Mouse (Mus musculus): ENCODE data around the gene Ubb. TPM values are rescaled to one million over a fixed set of nuclear protein-coding genes. Genes with fewer than 3 reads are reported as not detected.

Gene Ubb
- polyA plus RNA-seq, 1 experiment from 2014 or later, result 3,558 TPM

DNA sequence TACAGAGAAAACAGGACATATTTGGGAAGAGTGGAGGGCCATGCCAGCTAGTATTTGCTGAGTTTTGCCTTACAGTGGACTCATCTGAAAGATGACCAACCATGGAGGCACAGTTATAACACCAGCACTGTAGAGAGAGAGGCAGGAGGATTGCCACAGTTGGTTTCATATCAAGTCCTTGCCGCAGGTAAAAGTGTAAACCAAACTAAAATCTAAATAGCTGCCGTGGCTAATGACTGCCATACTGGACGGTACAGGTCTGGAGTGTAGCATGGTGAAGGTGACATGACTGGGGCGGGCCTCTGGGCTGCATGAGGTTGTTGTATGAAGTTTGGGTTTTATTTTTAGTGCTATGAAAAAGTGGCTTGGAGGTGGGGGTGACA lies 23.7 kb downstream of the Ubb start:
- H3K27ac ChIP-seq (replicated peaks), result no peak overlapping the region
- no peaks in the 10 kb centered on the region for H3K9me3 ChIP-seq
- no peak for DNase-seq (ENCODE audit: low spot score)
- H3K27me3 ChIP-seq (replicated peaks; ENCODE audit: low read depth, poor library complexity, severe bottlenecking), result peaks cover 31% of the 10 kb centered on the region
- no peak overlapping the region for H3K4me3 ChIP-seq
- WGBS, result 85% methylated on average over 4 of the region's 4 CpGs
- H3K36me3 ChIP-seq (replicated peaks), result no peaks in the 10 kb centered on the region
- H3K4me1 ChIP-seq, result peaks cover 14% of the 10 kb centered on the region

DNA sequence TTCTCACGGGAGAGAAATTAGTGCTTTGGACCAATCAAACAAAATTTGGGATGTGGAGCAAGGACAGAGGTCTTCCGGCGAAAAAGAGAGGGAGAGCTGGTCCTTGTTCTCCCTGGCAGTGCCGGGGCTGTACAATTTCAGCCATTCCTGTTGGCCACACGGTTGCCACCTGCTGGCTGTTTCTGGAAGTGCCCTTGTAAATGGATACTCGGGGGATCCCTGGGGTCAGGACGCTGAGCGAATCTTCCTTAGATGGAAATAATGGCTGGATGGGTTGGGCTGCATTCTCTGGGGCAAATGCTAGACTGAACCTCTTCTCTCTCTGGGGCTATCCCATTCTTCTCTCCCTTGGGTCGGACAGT lies 24.3 kb downstream of the Ubb start:
- 4% methylated on average over 9 of the region's 9 CpGs for WGBS
- no peaks in the 10 kb centered on the region for H3K36me3 ChIP-seq (replicated peaks)
- peaks cover 31% of the 10 kb centered on the region for H3K27me3 ChIP-seq (replicated peaks; ENCODE audit: low read depth, poor library complexity, severe bottlenecking)
- DNase-seq (ENCODE audit: low spot score), result peak; percentile 89
- H3K4me3 ChIP-seq, result peak overlapping the region; percentile 67
- H3K9me3 ChIP-seq, result no peaks in the 10 kb centered on the region
- H3K27ac ChIP-seq (replicated peaks), result peak overlapping the region; percentile 65
- H3K4me1 ChIP-seq, result peaks cover 14% of the 10 kb centered on the region

DNA sequence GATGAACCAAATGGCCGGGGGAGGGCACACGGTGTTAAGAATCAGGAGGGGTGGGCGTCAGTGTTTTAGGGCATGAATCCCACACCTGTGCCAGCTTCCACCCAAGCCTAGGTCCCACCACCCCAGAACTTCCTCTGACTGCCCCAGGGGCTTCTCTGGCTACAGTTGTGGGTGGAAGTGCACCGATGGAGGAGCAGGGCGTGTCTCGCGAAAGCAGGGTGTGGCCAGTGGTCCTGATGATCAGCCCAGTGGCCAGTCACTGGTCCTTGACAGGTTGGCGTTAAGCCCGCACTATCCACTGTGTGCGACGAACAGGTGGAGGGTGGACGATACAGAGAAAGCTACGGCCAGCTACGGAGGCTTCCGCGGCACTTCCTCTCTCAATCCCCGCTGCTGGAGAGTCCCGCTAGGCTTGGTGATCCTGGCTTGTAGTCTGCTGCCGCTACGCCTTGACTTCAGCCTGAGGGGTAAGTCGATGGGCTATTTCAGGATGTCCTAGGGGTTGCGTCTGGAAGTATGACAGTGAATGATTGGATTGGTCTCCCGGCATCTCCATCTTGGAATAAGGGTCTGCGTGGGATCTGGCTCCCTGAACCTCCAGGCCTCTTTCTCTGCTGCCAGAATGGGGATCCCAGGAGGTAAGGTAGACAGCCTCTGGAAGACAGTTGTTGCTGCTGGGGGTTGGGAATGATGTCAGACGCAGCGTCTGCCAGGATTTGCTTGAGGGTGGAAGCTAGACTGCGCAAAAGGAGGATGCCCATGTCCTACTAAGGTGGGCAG lies 24.9 kb downstream of the Ubb start:
- peaks cover 14% of the 10 kb centered on the region for H3K4me1 ChIP-seq
- WGBS, result 6% methylated on average over 27 of the region's 27 CpGs

DNA sequence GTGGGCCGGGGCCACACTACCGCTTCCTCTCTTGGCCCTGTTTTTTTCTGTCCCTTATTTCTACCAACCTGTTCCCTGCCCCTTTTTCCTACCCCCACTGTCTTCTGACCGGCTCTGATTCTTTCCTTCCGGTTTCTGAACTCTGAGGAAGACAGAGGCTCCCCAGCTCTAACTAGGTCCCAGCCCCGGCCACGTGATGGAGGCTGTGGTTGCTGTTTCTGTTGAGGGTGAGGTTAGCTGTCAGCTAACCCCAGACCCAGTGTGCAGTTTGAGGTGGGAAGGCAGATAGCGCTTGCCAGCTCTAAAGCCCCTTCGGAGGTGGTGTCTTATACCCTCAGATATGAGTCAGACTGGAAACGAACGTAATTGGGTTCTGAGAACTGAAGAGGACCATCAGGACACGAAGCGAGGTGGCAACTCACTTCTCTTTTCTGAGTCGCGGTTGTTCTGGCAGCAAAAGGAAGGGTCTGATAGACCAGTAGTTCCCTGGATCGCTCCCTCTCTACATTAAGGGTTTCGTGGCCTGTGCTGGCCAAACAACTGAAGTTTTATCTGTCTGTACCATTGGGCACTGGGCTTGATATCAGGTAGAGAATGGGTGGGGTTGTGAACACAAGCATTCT lies 25.7 kb downstream of the Ubb start:
- no peak for DNase-seq (ENCODE audit: low spot score)
- 61% methylated on average over 16 of the region's 16 CpGs for WGBS
- H3K4me1 ChIP-seq, result peaks cover 14% of the 10 kb centered on the region
- H3K27ac ChIP-seq (replicated peaks), result peak overlapping the region; percentile 65; the same call in 1 of the 2 replicates
- peak overlapping the region; percentile 67 for H3K4me3 ChIP-seq
- H3K36me3 ChIP-seq (replicated peaks), result no peaks in the 10 kb centered on the region
- peaks cover 31% of the 10 kb centered on the region for H3K27me3 ChIP-seq (replicated peaks; ENCODE audit: low read depth, poor library complexity, severe bottlenecking)
- H3K9me3 ChIP-seq, result no peaks in the 10 kb centered on the region

More for the DNA sequence above, 24.9 kb downstream of the Ubb start:
- Histone ChIP-seq H3K4me3 (peak overlapping the region; percentile 67), H3K9me3 (no peaks in the 10 kb centered on the region), H3K27me3 (replicated peaks; ENCODE audit: low read depth, poor library complexity, severe bottlenecking) (peaks cover 31% of the 10 kb centered on the region), H3K27ac (replicated peaks) (peak overlapping the region; percentile 65), H3K36me3 (replicated peaks) (no peaks in the 10 kb centered on the region)
- peak; percentile 41 for DNase-seq (ENCODE audit: low spot score)

DNA sequence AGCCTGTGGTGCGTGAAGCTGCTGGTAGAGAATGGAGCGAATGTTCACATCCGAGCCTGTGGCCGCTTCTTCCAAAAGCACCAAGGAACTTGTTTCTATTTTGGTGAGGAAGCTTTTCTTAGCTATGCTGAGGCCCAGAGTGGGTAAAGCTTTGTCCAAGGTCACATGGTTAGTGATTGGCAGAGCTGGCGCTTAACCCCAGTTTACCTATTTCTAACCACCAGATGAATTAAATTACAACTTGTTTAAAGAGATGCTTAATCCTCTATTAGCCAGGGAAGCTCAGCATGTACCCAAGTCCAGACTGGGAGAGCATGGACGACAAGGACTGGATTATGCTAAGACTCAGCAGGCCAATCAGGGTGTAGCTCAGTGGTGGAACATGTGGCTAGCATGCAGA lies 32.1 kb downstream of the Ubb start:
- no peak for DNase-seq (ENCODE audit: low spot score)
- peaks cover 5% of the 10 kb centered on the region; the same call in 1 of the 2 replicates for H3K4me1 ChIP-seq
- H3K9me3 ChIP-seq, result no peaks in the 10 kb centered on the region
- no peaks in the 10 kb centered on the region for H3K36me3 ChIP-seq (replicated peaks)
- no peak overlapping the region for H3K27ac ChIP-seq (replicated peaks)
- no peak overlapping the region for H3K4me3 ChIP-seq
- H3K27me3 ChIP-seq (replicated peaks; ENCODE audit: low read depth, poor library complexity, severe bottlenecking), result peaks cover 9% of the 10 kb centered on the region; the same call in 1 of the 2 replicates
- 78% methylated on average over 6 of the region's 6 CpGs for WGBS

DNA sequence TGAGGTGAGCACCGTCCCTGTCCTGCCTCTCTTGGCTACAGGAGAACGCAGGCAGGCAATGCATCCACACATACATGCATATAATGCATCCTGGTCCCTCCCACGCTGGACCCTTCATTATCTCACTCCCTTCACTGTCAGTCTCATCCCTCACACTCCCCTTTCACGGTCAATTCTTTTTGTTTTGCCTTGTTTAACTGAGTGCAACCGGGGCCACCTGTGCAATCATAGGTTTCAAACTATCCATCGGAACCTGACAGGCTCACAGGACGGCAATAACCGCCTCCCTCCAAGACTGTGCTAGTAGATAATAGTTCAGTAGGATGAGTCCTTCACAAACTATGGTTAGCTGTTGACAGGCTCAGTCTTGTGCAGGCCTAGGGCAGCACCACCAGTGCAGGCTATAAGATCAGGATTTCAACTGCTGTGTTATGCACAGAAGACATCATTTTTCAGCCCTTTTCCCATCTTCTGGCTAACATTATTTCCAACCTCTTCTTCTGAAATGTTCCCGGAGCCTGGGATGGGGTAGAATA lies 33.8 kb downstream of the Ubb start:
- H3K27me3 ChIP-seq (replicated peaks; ENCODE audit: low read depth, poor library complexity, severe bottlenecking), result no peaks in the 10 kb centered on the region
- no peak overlapping the region for H3K27ac ChIP-seq (replicated peaks)
- no peak for DNase-seq (ENCODE audit: low spot score)
- WGBS, result 84% methylated on average over 9 of the region's 9 CpGs
- H3K36me3 ChIP-seq (replicated peaks), result no peaks in the 10 kb centered on the region
- H3K4me3 ChIP-seq, result no peak overlapping the region
- H3K9me3 ChIP-seq, result no peaks in the 10 kb centered on the region
- H3K4me1 ChIP-seq, result peaks cover 10% of the 10 kb centered on the region

DNA sequence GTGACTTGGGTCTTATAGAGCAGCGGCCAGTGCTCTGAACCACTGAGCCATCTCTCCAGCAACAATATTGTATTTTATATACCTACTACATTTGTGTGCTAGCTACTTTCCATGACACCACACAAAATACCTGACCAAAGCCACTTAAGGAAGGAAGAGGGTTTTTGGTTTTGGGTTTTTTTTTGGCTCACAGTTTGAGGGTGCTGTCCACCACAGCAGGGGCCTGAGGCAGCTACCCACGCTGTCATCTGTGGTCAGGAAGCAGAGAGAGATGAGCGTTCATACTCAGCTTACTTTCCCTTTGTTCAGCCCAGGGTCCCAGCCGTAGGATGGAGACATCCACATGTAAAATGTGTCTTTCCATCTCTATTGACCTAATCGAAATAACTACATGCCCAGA lies 36.1 kb downstream of the Ubb start:
- no peak overlapping the region for H3K27ac ChIP-seq (replicated peaks)
- DNase-seq (ENCODE audit: low spot score), result no peak
- H3K36me3 ChIP-seq (replicated peaks), result no peaks in the 10 kb centered on the region
- 90% methylated on average over 5 of the region's 5 CpGs for WGBS
- peaks cover 20% of the 10 kb centered on the region for H3K4me1 ChIP-seq
- no peaks in the 10 kb centered on the region for H3K9me3 ChIP-seq
- no peaks in the 10 kb centered on the region for H3K27me3 ChIP-seq (replicated peaks; ENCODE audit: low read depth, poor library complexity, severe bottlenecking)
- no peak overlapping the region for H3K4me3 ChIP-seq

DNA sequence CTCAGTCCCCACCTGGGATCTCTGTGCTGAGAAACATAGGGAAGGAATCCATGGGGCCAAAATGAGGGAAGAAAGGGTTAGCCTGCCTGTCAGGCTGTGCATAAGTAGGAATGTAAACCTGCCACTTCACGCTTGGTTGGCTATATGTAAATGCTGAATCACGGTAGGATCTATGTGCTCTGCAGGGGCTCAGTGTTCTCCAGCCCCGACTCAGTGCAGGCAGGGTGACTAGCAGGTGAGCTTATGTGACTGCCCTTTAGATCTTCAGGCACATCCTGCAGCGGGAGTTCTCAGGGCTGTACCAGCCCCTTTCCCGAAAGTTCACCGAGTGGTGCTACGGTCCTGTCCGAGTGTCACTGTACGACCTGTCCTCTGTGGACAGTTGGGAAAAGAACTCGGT lies 38.4 kb downstream of the Ubb start:
- H3K27me3 ChIP-seq (replicated peaks; ENCODE audit: low read depth, poor library complexity, severe bottlenecking), result no peaks in the 10 kb centered on the region
- peaks cover 22% of the 10 kb centered on the region for H3K4me1 ChIP-seq
- no peaks in the 10 kb centered on the region for H3K36me3 ChIP-seq (replicated peaks)
- DNase-seq (ENCODE audit: low spot score), result no peak
- H3K9me3 ChIP-seq, result no peaks in the 10 kb centered on the region
- no peak overlapping the region for H3K4me3 ChIP-seq
- 84% methylated on average over 10 of the region's 10 CpGs for WGBS
- H3K27ac ChIP-seq (replicated peaks), result no peak overlapping the region

DNA sequence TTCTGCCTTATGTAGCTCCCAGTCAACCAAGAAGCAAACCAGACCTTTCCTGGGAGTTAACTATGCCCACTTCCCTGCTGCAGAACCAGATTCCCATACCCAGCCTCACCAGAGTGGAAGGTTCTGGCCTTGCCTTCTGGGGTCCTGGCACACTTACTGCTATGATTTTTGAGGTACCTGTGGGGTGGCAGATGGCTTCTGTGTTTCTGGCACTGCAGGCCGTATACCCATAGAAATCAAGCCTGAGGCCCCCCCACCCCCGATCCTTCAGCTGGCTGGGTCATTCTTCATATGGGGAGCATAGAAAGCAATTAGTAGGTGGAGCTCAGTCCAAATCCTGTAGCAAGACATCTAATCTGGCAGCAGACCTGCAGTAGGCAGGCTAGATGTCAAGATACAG lies 40.1 kb downstream of the Ubb start:
- H3K4me1 ChIP-seq, result peaks cover 22% of the 10 kb centered on the region
- H3K27me3 ChIP-seq (replicated peaks; ENCODE audit: low read depth, poor library complexity, severe bottlenecking), result no peaks in the 10 kb centered on the region
- WGBS, result 88% methylated on average over 2 of the region's 2 CpGs
- no peaks in the 10 kb centered on the region for H3K36me3 ChIP-seq (replicated peaks)
- no peak for DNase-seq (ENCODE audit: low spot score)
- no peaks in the 10 kb centered on the region for H3K9me3 ChIP-seq
- H3K4me3 ChIP-seq, result no peak overlapping the region
- H3K27ac ChIP-seq (replicated peaks), result no peak overlapping the region; the same call in 1 of the 2 replicates

DNA sequence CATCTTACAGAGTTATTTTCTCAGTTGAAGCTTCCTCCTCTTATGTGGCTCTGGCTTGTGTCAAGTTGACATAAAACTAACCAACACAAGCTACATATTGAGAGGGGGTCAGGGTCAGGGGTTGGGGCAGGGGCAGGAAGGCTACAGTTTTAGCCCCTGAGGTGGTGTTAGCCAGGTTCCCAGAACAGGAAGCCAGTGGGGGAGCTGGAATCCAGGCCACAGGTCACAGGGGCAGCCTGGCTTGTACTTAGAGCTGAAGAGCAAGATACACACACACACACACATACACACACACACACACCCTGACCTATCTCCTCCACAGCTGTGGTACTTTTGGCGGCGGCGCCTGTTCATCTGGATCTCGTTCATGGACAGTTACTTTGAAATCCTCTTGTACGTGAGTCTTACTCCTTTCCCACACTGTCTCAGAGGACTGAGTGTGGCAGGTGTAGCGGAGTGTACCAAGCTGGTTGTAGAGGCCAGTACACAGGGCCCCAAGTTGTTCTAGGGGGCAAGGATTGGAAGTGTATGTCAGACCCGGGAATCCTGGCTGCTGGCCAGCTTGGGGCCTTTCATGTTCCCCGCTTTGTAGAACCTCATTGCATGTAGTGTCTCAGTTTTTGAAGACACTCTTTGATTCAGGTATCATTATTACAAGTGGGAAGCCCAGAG lies 41.1 kb downstream of the Ubb start:
- WGBS, result 68% methylated on average over 8 of the region's 8 CpGs
- Histone ChIP-seq H3K36me3 (replicated peaks) (no peaks in the 10 kb centered on the region), H3K27me3 (replicated peaks; ENCODE audit: low read depth, poor library complexity, severe bottlenecking) (no peaks in the 10 kb centered on the region), H3K4me3 (no peak overlapping the region), H3K27ac (replicated peaks) (0 out of 2 replicates have a peak overlapping the region, but pooled peaks have one; percentile 8), H3K4me1 (peaks cover 22% of the 10 kb centered on the region), H3K9me3 (no peaks in the 10 kb centered on the region)
- DNase-seq (ENCODE audit: low spot score), result peak; percentile 43

DNA sequence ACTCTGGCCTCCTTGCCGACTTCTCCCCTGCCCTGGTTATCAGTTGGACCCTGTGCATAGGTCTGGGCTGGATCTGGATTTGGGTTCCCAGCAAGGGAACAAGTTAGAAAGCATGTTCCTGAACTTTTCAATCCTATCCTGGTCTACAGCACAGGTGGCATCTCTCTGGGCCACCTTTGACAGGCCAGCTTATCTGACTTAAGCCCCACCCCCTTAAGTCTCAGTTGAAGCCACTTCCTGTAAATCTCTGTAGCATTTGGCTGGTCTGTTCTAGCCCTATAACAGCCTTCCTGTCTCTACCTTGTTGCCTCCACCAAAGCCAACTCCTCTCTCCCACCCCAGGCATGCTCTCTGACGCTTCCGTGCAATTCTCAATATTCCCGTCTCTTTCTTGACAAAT lies 47.6 kb downstream of the Ubb start:
- DNase-seq (ENCODE audit: low spot score), result no peak
- Histone ChIP-seq H3K27me3 (replicated peaks; ENCODE audit: low read depth, poor library complexity, severe bottlenecking) (no peaks in the 10 kb centered on the region), H3K4me3 (no peak overlapping the region), H3K27ac (replicated peaks) (no peak overlapping the region), H3K9me3 (no peaks in the 10 kb centered on the region), H3K36me3 (replicated peaks) (peaks cover 6% of the 10 kb centered on the region), H3K4me1 (peaks cover 6% of the 10 kb centered on the region; the same call in 1 of the 2 replicates)
- WGBS, result 86% methylated on average over 4 of the region's 4 CpGs

DNA sequence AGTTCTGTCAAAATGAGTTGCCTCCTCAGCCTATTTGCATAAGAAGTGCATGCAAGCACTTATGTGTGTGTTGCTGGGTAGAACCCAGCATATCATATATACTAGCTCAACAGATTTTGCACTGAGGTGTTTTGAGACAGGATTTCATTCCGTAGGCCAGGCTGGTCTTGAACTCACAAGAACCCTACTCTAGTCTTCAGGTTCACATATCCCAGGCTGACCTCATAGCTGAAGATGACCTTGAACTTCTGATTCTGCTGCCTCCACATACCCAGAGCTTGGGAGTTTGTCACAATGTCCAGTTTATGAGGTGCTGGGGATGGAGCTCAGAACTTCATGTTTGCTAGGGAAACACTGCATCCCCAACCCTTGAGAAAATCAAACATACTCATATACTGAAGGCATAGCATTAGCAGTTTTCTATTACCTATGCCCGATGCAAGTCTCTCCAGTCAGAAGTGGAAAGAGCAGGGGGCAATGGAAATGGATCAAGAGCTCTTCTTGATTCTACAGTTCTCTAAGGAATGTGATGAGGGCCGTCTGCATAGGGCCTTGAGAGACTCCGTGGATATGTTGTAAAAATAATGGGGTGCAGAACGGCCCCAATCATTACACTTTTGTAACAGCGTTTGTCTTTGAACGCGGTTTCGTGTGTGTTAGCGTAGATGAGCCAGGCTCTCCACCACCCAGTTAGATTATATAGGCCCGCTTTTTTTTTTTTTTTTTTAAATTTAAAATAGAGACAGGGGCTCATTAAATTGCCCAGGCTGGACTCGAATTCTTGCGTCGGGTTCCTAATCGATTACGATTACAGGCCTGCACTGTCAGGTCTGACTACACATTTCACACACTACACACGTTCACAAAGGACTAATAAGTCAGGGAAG lies 51.0 kb downstream of the Ubb start:
- Histone ChIP-seq H3K9me3 (no peaks in the 10 kb centered on the region), H3K27ac (replicated peaks) (peak overlapping the region; percentile 99), H3K4me1 (peaks cover 34% of the 10 kb centered on the region), H3K27me3 (replicated peaks; ENCODE audit: low read depth, poor library complexity, severe bottlenecking) (no peaks in the 10 kb centered on the region), H3K4me3 (peak overlapping the region; percentile 97), H3K36me3 (replicated peaks) (peaks cover 40% of the 10 kb centered on the region)
- DNase-seq (ENCODE audit: low spot score), result no peak
- WGBS, result 13% methylated on average over 17 of the region's 17 CpGs

All from embryonic facial prominence, embryonic 10.5 days (tissue).